Mouse (Mus musculus) heart, adult 2 months (tissue): Measurements from ENCODE around the gene Pdk4. TPM values are rescaled to one million over a fixed set of nuclear protein-coding genes. Genes with fewer than 3 reads are reported as not detected.
A peak's percentile ranks its signal among the peaks of the same experiment; 100 is the strongest.

Experiments used
- DNase-seq, 2 experiments: peaks; one replicate each; pipeline ENCODE4 v3.0.0; 2021
- H3K27ac ChIP-seq: fragments of 200-600 bp; 2 replicates; pipeline ENCODE4 v1.8.1; 2022
- H3K27me3 ChIP-seq: fragments of 200-500 bp; 2 replicates; pipeline ENCODE4 v1.6.1; 2012; ENCODE audit warnings: mild to moderate bottlenecking, low read length, inconsistent platforms, mixed read lengths; ENCODE audit not compliant: control insufficient read depth, insufficient read depth
- H3K36me3 ChIP-seq: fragments of 200-500 bp; 2 replicates; pipeline ENCODE4 v1.6.1; 2012; ENCODE audit warnings: low read length, inconsistent platforms; ENCODE audit not compliant: control insufficient read depth, insufficient read depth
- H3K4me1 ChIP-seq: fragments of 200-500 bp; 2 replicates; pipeline ENCODE4 v1.6.1; 2011; ENCODE audit warnings: low read length; ENCODE audit not compliant: control insufficient read depth, insufficient read depth
- H3K4me3 ChIP-seq: fragments of 200-600 bp; 2 replicates; pipeline ENCODE4 v1.8.1; 2022
- H3K79me2 ChIP-seq: fragments of 200-500 bp; replicated peaks from 2 replicates; pipeline ENCODE4 v1.6.1; 2012; ENCODE audit warnings: mild to moderate bottlenecking, inconsistent platforms, low read length, moderate library complexity, mixed read lengths; ENCODE audit not compliant: control insufficient read depth, insufficient read depth
- H3K9ac ChIP-seq: fragments of 200-500 bp; 2 replicates; pipeline ENCODE4 v1.6.1; 2012; ENCODE audit warnings: low read depth, mild to moderate bottlenecking, control low read depth, inconsistent platforms, low read length, mixed read lengths
- CTCF ChIP-seq: fragments of 200-600 bp; IDR thresholded peaks from 2 replicates; pipeline ENCODE4 v1.8.1; 2022; ENCODE audit warnings: antibody characterized with exemption, mild to moderate bottlenecking, moderate library complexity
- EP300 ChIP-seq: fragments of 200-500 bp; IDR thresholded peaks from 2 replicates; pipeline ENCODE4 v1.6.1; 2011; ENCODE audit warnings: low read depth, low read length, control low read depth; ENCODE audit not compliant: insufficient read depth
- POLR2A ChIP-seq: fragments of 200-500 bp; IDR thresholded peaks from 2 replicates; pipeline ENCODE4 v1.6.1; 2011; ENCODE audit warnings: mild to moderate bottlenecking, low read depth, low read length, control low read depth; ENCODE audit not compliant: insufficient read depth
- WGBS: fragments of 180-500 bp; shearing (Covaris S2); methylation state at CpG from one replicate; pipeline ENCODE4 v1.1.7; 2018; 5-methylcytosine and 5-hydroxymethylcytosine counted together
- intact Hi-C: fragments of 180-260 bp; cut with DNase I; formaldehyde crosslinking; loops from one replicate; pipeline ENCODE4 v1.15.1; 2025
- polyA plus RNA-seq: library from polyadenylated mRNA; depleted of rRNA; stranded (reverse); fragments of >200 nt; gene quantifications from 2 replicates; pipeline ENCODE4 v1.2.3, GENCODE M21; 2012
- total RNA-seq, 2 experiments: library from RNA; stranded (reverse); gene quantifications; 2 replicates each; pipeline ENCODE4 v1.2.3; 2021

The Pdk4 gene
- total and polyA plus RNA-seq, 3 experiments = 163 to 633 (median 267) TPM

- DNase-seq = no peak
- 92% methylated on average over 5 of the region's 5 CpGs for WGBS
- no peaks in the 10 kb centered on the region for H3K36me3 ChIP-seq
- H3K79me2 ChIP-seq = no peaks in the 10 kb centered on the region
- peaks cover 8% of the 10 kb centered on the region for H3K4me1 ChIP-seq
- H3K27me3 ChIP-seq = no peaks in the 10 kb centered on the region
- H3K9ac ChIP-seq = no peak overlapping the region
- H3K4me3 ChIP-seq = no peak overlapping the region
- intact Hi-C loops = no loop called here
- TF ChIP-seq EP300 = no peak
- no peak for TF ChIP-seq POLR2A
- no peak for TF ChIP-seq CTCF
- no peak overlapping the region for H3K27ac ChIP-seq
Observed at GRCm38 (mm10) chr6:5444331-5444898, 51.7 kb downstream of the Pdk4 start.

GRCm38 (mm10) chr6:5443104-5443863, 52.8 kb downstream of the Pdk4 start:
- peak; percentile 48 to 51 for DNase-seq
- Histone ChIP-seq H3K27ac (peak overlapping the region; percentile 76), H3K9ac (no peak overlapping the region; the same call in 1 of the 2 replicates), H3K4me3 (peak overlapping the region; percentile 3; the same call in 1 of the 2 replicates), H3K4me1 (peaks cover 8% of the 10 kb centered on the region), H3K36me3 (no peaks in the 10 kb centered on the region), H3K27me3 (no peaks in the 10 kb centered on the region), H3K79me2 (no peaks in the 10 kb centered on the region)
- intact Hi-C loops = loop anchor here (2.0 kb wide), 1 partner anchor 54 kb away; the partner anchor contains the start of gene Pdk4
- TF ChIP-seq CTCF (no peak), EP300 (peak; percentile 47), POLR2A (peak; percentile 34; the same call in 1 of the 2 replicates)
- 20% methylated on average over 13 of the region's 13 CpGs for WGBS

GRCm38 (mm10) chr6:5442316-5443085, 53.6 kb downstream of the Pdk4 start:
- peak overlapping the region; percentile 76 for H3K27ac ChIP-seq
- intact Hi-C loops = loop anchor here (2.0 kb wide), 1 partner anchor 54 kb away; the partner anchor contains the start of gene Pdk4
- peaks cover 8% of the 10 kb centered on the region for H3K4me1 ChIP-seq
- 4% methylated on average over 14 of the region's 14 CpGs for WGBS
- H3K9ac ChIP-seq = no peak overlapping the region
- DNase-seq = peak; percentile 53 to 73
- H3K27me3 ChIP-seq = no peaks in the 10 kb centered on the region
- no peaks in the 10 kb centered on the region for H3K79me2 ChIP-seq
- peak overlapping the region; percentile 24; the same call in 1 of the 2 replicates for H3K4me3 ChIP-seq
- no peaks in the 10 kb centered on the region for H3K36me3 ChIP-seq
- TF ChIP-seq CTCF = no peak
- no peak for TF ChIP-seq EP300
- peak; percentile 22; the same call in 1 of the 2 replicates for TF ChIP-seq POLR2A

- no peak for DNase-seq
- H3K9ac ChIP-seq = no peak overlapping the region
- H3K27me3 ChIP-seq = no peaks in the 10 kb centered on the region
- H3K36me3 ChIP-seq = no peaks in the 10 kb centered on the region
- H3K4me1 ChIP-seq = peaks cover 8% of the 10 kb centered on the region
- intact Hi-C loops = loop anchor here (2.0 kb wide), 1 partner anchor 28 kb away; no protein-coding TSS in a partner anchor
- no peak for TF ChIP-seq CTCF
- TF ChIP-seq EP300 = no peak
- TF ChIP-seq POLR2A = no peak
- WGBS = 89% methylated on average over 6 of the region's 6 CpGs
- H3K27ac ChIP-seq = 0 out of 2 replicates have a peak overlapping the region, but pooled peaks have one; percentile 12
- no peaks in the 10 kb centered on the region for H3K79me2 ChIP-seq
- H3K4me3 ChIP-seq = no peak overlapping the region
Observed at GRCm38 (mm10) chr6:5441221-5441620, 54.9 kb downstream of the Pdk4 start.

GRCm38 (mm10) chr6:5437757-5438156, 58.4 kb downstream of the Pdk4 start:
- intact Hi-C loops = no loop called here
- no peak for DNase-seq
- no peak overlapping the region for H3K9ac ChIP-seq
- H3K27me3 ChIP-seq = no peaks in the 10 kb centered on the region
- H3K79me2 ChIP-seq = no peaks in the 10 kb centered on the region
- no peaks in the 10 kb centered on the region for H3K36me3 ChIP-seq
- H3K27ac ChIP-seq = no peak overlapping the region
- peaks cover 4% of the 10 kb centered on the region for H3K4me1 ChIP-seq
- 59% methylated on average over 4 of the region's 4 CpGs for WGBS
- H3K4me3 ChIP-seq = no peak overlapping the region
- TF ChIP-seq CTCF (peak; percentile 46), POLR2A (no peak), EP300 (no peak)
